Mouse (Mus musculus): ENCODE data around the gene Akap4. TPM values are rescaled to one million over a fixed set of nuclear protein-coding genes. Genes with fewer than 3 reads are reported as not detected.

The Akap4 gene
- total RNA-seq (2017), result 0.48 to 0.75 TPM in 2 of 3 replicates, not detected in the other

- no peak for ATAC-seq (replicated peaks; ENCODE audit: insufficient number of reproducible peaks, low FRiP score, low TSS enrichment, poor library complexity, severe bottlenecking)
Observed at GRCm38 (mm10) chrX:7067219-7067618, at the start of gene Akap4. TSS of gene Akap4 (plus strand) at chrX:7067519.

GRCm38 (mm10) chrX:7041519-7041918 lies 25.8 kb upstream of the Akap4 start, which contains the start of gene Ccnb3:
TSS of gene Ccnb3 (minus strand) at chrX:7041619.
- ATAC-seq (replicated peaks; ENCODE audit: insufficient number of reproducible peaks, low FRiP score, low TSS enrichment, poor library complexity, severe bottlenecking), result no peak

GRCm38 (mm10) chrX:7057056-7057455 lies 10.3 kb upstream of the Akap4 start:
- no peak for ATAC-seq (replicated peaks; ENCODE audit: insufficient number of reproducible peaks, low FRiP score, low TSS enrichment, poor library complexity, severe bottlenecking)

DNA sequence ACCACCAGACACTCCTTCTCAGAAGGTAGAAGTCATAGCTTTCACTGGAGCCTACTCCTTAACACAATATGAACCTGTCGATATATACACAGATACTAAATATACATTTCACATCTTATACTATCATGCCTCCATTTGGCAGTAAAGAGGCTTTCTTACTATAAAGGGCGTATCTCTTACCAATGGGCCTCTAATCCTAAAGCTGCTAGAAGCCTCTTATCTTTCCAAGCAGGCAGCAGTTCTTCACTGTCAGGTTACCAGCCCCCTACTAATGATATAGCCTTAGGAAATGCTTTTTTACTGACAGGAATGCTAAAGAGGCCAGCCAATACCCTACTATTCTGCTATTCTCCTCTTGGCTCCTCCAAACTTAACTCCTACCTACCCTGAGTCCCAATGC lies 9.7 kb upstream of the Akap4 start:
- no peak for ATAC-seq (replicated peaks; ENCODE audit: insufficient number of reproducible peaks, low FRiP score, low TSS enrichment, poor library complexity, severe bottlenecking)

GRCm38 (mm10) chrX:7064109-7064508 lies 3.2 kb upstream of the Akap4 start:
- no peak for ATAC-seq (replicated peaks; ENCODE audit: insufficient number of reproducible peaks, low FRiP score, low TSS enrichment, poor library complexity, severe bottlenecking)

DNA sequence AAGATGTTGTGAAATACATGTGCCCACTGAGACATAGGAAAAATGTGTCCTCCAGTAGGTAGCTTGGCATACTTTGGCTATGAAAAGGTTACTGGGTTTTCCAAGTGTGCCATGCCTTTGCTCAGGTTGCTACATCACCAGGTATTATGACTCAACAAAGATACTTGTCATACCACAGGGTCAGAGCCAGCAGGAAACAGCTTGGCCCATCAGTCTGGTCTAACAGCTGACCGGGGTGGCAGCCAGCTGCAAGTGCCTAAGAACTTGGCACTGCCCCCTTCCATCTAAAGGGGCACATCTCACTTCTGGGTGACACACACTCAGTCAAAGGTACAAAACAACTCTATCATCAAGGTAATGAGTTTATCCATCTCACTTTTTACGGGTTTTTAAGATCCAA lies 683 bp downstream of the Akap4 start:
- ATAC-seq (replicated peaks; ENCODE audit: insufficient number of reproducible peaks, low FRiP score, low TSS enrichment, poor library complexity, severe bottlenecking), result no peak

DNA sequence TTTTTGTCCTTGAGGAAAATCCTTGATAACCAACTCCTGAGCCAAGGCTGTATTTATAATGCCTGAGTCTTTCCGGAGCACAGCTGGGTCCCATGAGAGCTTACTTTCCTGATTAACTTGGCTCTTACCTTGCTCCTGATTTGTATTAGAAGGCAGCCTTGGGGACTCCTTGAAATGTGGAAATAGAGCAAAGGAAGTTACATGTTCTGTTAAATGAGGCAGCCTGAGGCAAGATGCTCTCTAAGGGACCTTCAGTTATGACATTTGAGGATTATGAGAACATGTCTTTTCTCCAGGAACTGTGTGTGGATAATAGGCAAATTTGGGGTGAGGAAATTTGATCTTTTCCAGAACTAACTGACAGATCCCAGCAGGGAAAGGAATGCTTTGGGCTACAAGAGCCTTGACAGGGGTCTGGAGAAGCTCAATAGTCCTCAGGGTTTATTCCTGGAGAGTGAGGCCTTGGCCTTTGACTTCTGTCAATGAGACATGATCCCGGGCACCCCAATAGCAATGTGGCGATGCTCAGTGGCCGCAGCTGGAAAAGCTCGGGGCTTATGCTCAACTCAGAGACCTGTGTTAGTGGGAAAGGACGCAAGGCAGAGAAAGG lies 12.6 kb downstream of the Akap4 start:
- ATAC-seq (replicated peaks; ENCODE audit: insufficient number of reproducible peaks, low FRiP score, low TSS enrichment, poor library complexity, severe bottlenecking), result no peak

DNA sequence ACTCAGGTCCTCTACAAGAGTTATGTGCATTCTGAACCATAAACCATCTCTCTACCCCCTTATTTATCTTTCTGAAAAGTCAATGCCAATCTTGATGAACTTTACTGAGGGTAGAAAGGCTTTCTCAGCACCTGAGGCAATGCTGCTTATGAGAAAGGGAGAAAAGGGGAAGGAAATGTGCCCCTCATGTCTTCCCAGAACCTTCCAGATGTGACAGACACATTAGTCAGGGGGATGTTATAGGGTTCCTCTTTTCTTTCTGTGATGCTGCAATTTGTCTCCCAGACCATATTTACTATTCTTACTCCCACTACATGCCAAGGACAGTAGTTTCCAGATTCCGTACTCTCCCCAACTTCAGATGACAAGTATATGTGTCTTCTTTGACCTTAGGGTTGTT lies 18.6 kb downstream of the Akap4 start:
- ATAC-seq (replicated peaks; ENCODE audit: insufficient number of reproducible peaks, low FRiP score, low TSS enrichment, poor library complexity, severe bottlenecking), result no peak

DNA sequence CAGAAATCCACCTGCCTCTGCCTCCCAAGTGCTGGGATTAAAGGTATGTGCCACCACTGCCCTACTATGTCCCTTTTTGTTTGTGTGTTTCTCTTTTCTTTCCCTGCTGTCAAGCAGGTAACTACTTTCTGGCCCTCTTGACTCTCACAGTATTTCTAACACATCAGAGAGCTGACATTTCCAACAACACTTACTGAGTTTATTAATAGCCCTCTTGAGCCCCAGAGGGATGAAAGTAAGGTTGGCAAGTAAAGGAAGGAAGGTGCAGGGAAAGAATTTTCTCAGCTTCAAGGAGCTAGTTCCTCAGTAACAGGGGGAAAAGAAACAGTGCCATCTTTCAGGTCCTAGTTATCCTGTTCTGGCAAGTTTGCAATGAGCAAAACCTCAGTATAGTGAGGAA lies 23.0 kb downstream of the Akap4 start:
- no peak for ATAC-seq (replicated peaks; ENCODE audit: insufficient number of reproducible peaks, low FRiP score, low TSS enrichment, poor library complexity, severe bottlenecking)

DNA sequence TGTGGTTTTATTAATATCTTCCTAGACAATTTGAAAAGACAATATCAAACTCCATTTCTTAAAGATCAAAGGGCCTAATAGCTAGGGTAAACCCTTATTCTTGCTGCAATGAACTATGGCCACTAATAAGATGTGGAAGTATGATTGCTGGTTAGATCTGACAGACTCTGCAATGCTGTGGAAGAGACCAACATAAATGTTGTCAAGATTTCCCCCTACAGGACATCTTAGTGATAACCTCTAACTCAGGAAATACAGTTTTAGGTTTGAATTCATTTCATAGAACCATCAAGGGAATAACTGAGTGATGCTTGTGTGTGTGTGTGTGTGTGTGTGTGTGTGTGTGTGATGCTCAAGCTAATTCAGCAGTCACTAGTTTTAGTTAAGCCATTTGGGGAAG lies 35.0 kb downstream of the Akap4 start:
- no peak for ATAC-seq (replicated peaks; ENCODE audit: insufficient number of reproducible peaks, low FRiP score, low TSS enrichment, poor library complexity, severe bottlenecking)

- ATAC-seq (replicated peaks; ENCODE audit: insufficient number of reproducible peaks, low FRiP score, low TSS enrichment, poor library complexity, severe bottlenecking), result no peak
Observed at GRCm38 (mm10) chrX:7114885-7115284, 47.6 kb downstream of the Akap4 start.

DNA sequence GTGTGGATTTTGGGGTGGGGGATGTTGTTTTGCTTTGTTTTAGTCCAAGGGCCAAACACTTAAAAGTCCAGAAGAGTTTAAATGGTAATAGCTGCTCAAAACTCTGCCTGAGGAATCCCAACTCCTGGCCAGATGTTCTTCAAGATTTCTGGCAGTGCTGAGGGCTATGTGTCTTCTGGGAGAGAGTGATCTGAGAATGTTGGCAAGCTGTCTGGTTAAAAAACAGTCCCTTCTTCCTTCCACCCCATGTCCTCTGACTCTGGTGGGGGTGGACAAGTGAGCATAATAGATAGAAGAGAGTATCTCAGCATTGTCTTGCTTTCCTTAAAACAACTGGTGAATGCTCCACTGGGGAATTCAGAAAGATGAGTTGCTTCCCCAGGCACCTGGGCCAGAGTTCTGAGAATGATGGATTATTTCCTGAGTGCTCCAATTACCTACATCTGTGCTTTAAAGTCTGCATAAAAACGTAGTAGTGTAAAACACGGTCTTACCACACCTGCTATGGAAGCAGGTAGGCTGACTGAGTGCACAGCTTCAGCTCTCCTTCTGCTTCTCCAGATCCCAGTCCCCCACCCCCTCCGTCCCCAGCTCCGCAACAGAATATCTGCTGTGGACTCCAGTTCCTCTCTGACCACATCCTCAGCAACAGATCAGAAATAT lies 54.4 kb downstream of the Akap4 start:
- no peak for ATAC-seq (replicated peaks; ENCODE audit: insufficient number of reproducible peaks, low FRiP score, low TSS enrichment, poor library complexity, severe bottlenecking)

Other genes with a start within 250 kb of the Akap4 start
- gene Ccnb3, start 25.9 kb upstream of the Akap4 start, total RNA-seq (2017), result not detected in 3 replicates

Data from monocyte, adult 5-6 weeks (primary cell).